Mouse (Mus musculus): Measurements from ENCODE around the gene Prr11. TPM values are rescaled to one million over a fixed set of nuclear protein-coding genes. Genes with fewer than 3 reads are reported as not detected.
A peak's percentile ranks its signal among the peaks of the same experiment; 100 is the strongest.

Gene Prr11
- polyA plus RNA-seq (2015; fragmentation: Nextera tagmentation; extraction: Ambion mirVana): 12.1 and 12.3 TPM in 2 replicates

- Histone ChIP-seq H3K36me3 (peaks cover 41% of the 10 kb centered on the region), H3K4me1 (peaks cover 28% of the 10 kb centered on the region), H3K4me2 (peak within 1 kb of the TSS; percentile 62), H3K9ac (peak within 1 kb of the TSS; percentile 95), H3K9me3 (replicated peaks) (no peaks in the 10 kb centered on the region), H3K27ac (peak within 1 kb of the TSS; percentile 96), H3K27me3 (no peaks in the 10 kb centered on the region), H3K4me3 (replicated peaks) (peak within 1 kb of the TSS; percentile 88)
- under 1% methylated on average over 14 of the region's 14 CpGs for WGBS
- no peak for ATAC-seq (replicated peaks; ENCODE audit: low FRiP score)
Observed at GRCm38 (mm10) chr11:87108409-87108754, at the start of gene Prr11. Gene Prr11 (minus strand): TSS chr11:87108708.

GRCm38 (mm10) chr11:87158012-87158411 lies 49.5 kb upstream of the Prr11 start:
- Histone ChIP-seq H3K36me3 (peaks cover 19% of the 10 kb centered on the region; the same call in 1 of the 2 replicates), H3K4me2 (no peak overlapping the region), H3K27ac (no peak overlapping the region), H3K4me3 (replicated peaks) (no peak overlapping the region), H3K9me3 (replicated peaks) (no peaks in the 10 kb centered on the region), H3K27me3 (no peaks in the 10 kb centered on the region), H3K9ac (no peak overlapping the region), H3K4me1 (no peaks in the 10 kb centered on the region)
- ATAC-seq (replicated peaks; ENCODE audit: low FRiP score): no peak
- 86% methylated on average over 2 of the region's 2 CpGs for WGBS

- Histone ChIP-seq H3K27ac (no peak overlapping the region), H3K9me3 (replicated peaks) (no peaks in the 10 kb centered on the region), H3K27me3 (no peaks in the 10 kb centered on the region), H3K4me3 (replicated peaks) (no peak overlapping the region), H3K9ac (no peak overlapping the region), H3K4me1 (no peaks in the 10 kb centered on the region), H3K4me2 (no peak overlapping the region), H3K36me3 (peaks cover 39% of the 10 kb centered on the region)
- no peak for ATAC-seq (replicated peaks; ENCODE audit: low FRiP score)
- WGBS: 79% methylated on average over 4 of the region's 4 CpGs
Observed at GRCm38 (mm10) chr11:87136233-87136632, 27.7 kb upstream of the Prr11 start.

GRCm38 (mm10) chr11:87126824-87127816 lies 18.6 kb upstream of the Prr11 start, which contains the start of gene Trim37:
Gene Trim37 (plus strand): TSS chr11:87127077.
- Histone ChIP-seq H3K9me3 (replicated peaks) (no peaks in the 10 kb centered on the region), H3K4me1 (peaks cover 19% of the 10 kb centered on the region), H3K9ac (peak within 1 kb of the TSS; percentile 65), H3K4me2 (peak within 1 kb of the TSS; percentile 74), H3K27ac (peak within 1 kb of the TSS; percentile 92), H3K27me3 (no peaks in the 10 kb centered on the region), H3K4me3 (replicated peaks) (peak within 1 kb of the TSS; percentile 78), H3K36me3 (peaks cover 34% of the 10 kb centered on the region)
- WGBS: under 1% methylated on average over 103 of the region's 105 CpGs
- ATAC-seq (replicated peaks; ENCODE audit: low FRiP score): peak; percentile 94

DNA sequence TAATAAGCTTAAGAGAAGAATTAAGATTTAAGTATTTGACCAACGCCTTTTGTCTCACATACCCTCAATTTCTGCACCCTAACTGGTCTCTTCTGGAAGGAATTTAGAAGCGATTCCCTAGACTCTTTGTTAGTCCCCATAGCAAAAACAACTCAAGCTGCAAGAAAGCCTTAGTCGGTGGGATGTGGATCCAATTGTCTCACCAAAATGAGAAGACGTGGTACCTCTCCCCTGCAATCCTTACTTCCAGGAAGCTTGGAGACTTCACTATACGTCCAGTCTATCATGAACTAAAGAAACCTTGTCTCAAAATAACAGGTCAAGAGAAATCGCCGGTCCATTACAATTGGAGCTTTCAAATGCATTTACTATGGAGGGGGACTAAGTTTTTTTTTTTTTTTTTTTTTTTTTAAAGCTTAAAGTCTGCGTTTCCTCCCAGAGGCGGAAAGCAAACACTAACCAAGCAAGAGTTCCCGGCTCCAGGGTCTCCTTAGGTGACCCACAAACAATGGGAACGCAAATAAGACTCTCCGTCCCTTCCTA lies 17.8 kb upstream of the Prr11 start:
- no peak for ATAC-seq (replicated peaks; ENCODE audit: low FRiP score)
- Histone ChIP-seq H3K36me3 (peaks cover 35% of the 10 kb centered on the region), H3K9me3 (replicated peaks) (no peaks in the 10 kb centered on the region), H3K4me2 (peak overlapping the region; percentile 74), H3K4me3 (replicated peaks) (peak overlapping the region; percentile 78), H3K27me3 (no peaks in the 10 kb centered on the region), H3K4me1 (peaks cover 19% of the 10 kb centered on the region), H3K27ac (peak overlapping the region; percentile 92), H3K9ac (peak overlapping the region; percentile 65)
- WGBS: 1% methylated on average over 12 of the region's 12 CpGs

DNA sequence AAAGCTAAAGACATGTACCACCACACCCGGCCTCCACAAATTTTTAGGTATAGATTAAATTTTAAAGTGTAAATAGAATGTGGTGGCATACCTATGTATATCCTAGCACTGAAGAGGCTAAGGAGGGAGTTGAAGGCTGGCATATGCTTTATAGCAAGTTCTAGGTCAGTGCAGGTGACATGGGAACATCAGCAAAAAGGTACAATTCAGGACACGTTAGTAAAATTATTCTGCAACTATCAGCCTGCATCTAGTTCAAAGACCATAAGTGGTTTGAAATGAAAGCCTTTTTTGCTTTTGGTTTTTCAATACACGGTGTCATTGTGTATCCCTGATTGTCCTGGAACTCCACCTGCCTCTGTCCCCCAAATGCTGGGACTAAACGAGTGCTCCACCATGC lies 17.1 kb upstream of the Prr11 start:
- ATAC-seq (replicated peaks; ENCODE audit: low FRiP score): no peak
- Histone ChIP-seq H3K9me3 (replicated peaks) (no peaks in the 10 kb centered on the region), H3K4me1 (peaks cover 19% of the 10 kb centered on the region), H3K4me2 (peak overlapping the region; percentile 74), H3K27ac (peak overlapping the region; percentile 92; the same call in 1 of the 2 replicates), H3K4me3 (replicated peaks) (peak overlapping the region; percentile 78; the same call in 1 of the 2 replicates), H3K36me3 (peaks cover 38% of the 10 kb centered on the region), H3K27me3 (no peaks in the 10 kb centered on the region), H3K9ac (0 out of 2 replicates have a peak overlapping the region, but pooled peaks have one; percentile 65)
- WGBS: 49% methylated on average over 4 of the region's 4 CpGs

GRCm38 (mm10) chr11:87121864-87122263 lies 13.4 kb upstream of the Prr11 start:
- 82% methylated on average over 8 of the region's 8 CpGs for WGBS
- Histone ChIP-seq H3K9me3 (replicated peaks) (no peaks in the 10 kb centered on the region), H3K4me3 (replicated peaks) (no peak overlapping the region)

DNA sequence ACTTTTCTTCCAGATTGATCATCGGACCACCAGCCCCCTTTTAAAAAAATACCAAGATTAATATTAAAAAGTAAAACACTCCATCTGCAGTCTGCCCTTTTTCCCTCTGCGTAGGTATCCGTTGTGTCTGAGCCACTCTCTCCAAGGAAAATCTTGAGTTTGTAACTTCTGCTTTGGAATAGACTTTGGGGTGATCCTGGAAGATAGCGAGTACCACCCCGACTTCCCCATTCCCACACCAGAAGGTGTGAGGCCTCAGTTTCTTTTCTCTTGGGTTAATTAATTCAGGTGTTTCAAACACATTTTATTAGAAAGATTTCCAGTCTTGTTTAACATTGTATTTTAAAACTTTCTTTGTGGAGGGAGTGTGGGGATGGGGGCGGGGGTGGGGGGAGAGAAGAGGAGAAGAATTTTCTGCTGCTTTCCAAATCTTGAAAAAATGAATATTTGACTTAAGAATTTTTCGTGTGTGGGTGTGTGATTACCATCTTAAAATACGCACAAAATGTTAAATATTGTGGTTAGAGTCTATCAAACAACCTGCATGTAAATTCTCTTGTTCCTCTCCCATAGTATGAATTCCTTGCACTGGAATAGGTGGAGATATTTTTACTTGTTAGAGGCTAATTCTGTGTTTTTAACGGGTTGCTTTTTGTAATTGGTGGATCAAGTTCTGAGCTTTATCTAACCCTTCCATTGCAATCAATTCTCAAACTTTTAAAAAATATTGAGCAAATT lies 1.8 kb upstream of the Prr11 start:
- Histone ChIP-seq H3K27ac (peak overlapping the region; percentile 96), H3K9ac (peak overlapping the region; percentile 95), H3K36me3 (peaks cover 40% of the 10 kb centered on the region), H3K9me3 (replicated peaks) (no peaks in the 10 kb centered on the region), H3K27me3 (no peaks in the 10 kb centered on the region), H3K4me3 (replicated peaks) (peak overlapping the region; percentile 88), H3K4me2 (peak overlapping the region; percentile 62), H3K4me1 (peaks cover 29% of the 10 kb centered on the region)
- no peak for ATAC-seq (replicated peaks; ENCODE audit: low FRiP score)
- 3% methylated on average over 9 of the region's 9 CpGs for WGBS

More at GRCm38 (mm10) chr11:87121864-87122263, 13.4 kb upstream of the Prr11 start:
- no peak overlapping the region for H3K9ac ChIP-seq
- H3K4me1 ChIP-seq: peaks cover 8% of the 10 kb centered on the region
- no peak overlapping the region for H3K4me2 ChIP-seq
- H3K27me3 ChIP-seq: no peaks in the 10 kb centered on the region
- H3K27ac ChIP-seq: no peak overlapping the region
- ATAC-seq (replicated peaks; ENCODE audit: low FRiP score): no peak
- peaks cover 68% of the 10 kb centered on the region for H3K36me3 ChIP-seq

DNA sequence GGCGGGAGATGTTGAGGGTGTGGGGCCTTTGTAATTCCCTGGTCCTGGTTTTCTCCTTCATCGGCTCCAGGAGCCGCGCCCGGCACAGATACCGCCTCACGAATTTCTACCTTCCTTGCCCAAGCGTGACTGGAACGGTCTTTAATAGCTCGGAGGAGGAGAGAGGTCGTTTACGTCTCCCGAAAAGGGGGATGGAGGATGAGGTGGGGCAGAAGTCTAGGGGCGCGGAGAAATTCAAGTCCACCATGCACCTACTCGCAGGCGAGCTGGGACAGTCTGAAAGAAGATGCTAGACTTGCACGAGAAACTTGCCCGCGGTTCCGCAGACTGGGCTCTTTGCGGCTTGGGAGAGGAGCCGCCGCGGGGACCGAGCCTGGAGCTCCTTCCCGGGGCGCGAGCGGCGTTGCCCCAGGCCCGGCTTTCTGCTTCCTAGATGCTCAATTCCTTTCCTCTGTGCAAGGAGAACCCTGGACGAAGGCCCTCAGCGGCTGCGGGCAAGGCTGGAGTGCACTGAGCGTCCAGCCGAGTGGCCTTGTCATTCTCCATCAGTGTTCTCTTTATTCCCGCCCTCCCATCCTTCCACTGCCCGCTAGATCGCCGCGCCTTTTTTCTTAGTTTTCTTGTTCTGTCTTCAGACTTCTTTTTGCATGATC lies 1.1 kb upstream of the Prr11 start:
- H3K9ac ChIP-seq: peak overlapping the region; percentile 95
- H3K27me3 ChIP-seq: no peaks in the 10 kb centered on the region
- peak overlapping the region; percentile 96 for H3K27ac ChIP-seq
- ATAC-seq (replicated peaks; ENCODE audit: low FRiP score): peak; percentile 7; the same call in 1 of the 2 replicates
- peak overlapping the region; percentile 88 for H3K4me3 ChIP-seq (replicated peaks)
- H3K4me1 ChIP-seq: peaks cover 29% of the 10 kb centered on the region
- H3K4me2 ChIP-seq: peak overlapping the region; percentile 62
- peaks cover 40% of the 10 kb centered on the region for H3K36me3 ChIP-seq
- under 1% methylated on average over 42 of the region's 42 CpGs for WGBS
- H3K9me3 ChIP-seq (replicated peaks): no peaks in the 10 kb centered on the region

DNA sequence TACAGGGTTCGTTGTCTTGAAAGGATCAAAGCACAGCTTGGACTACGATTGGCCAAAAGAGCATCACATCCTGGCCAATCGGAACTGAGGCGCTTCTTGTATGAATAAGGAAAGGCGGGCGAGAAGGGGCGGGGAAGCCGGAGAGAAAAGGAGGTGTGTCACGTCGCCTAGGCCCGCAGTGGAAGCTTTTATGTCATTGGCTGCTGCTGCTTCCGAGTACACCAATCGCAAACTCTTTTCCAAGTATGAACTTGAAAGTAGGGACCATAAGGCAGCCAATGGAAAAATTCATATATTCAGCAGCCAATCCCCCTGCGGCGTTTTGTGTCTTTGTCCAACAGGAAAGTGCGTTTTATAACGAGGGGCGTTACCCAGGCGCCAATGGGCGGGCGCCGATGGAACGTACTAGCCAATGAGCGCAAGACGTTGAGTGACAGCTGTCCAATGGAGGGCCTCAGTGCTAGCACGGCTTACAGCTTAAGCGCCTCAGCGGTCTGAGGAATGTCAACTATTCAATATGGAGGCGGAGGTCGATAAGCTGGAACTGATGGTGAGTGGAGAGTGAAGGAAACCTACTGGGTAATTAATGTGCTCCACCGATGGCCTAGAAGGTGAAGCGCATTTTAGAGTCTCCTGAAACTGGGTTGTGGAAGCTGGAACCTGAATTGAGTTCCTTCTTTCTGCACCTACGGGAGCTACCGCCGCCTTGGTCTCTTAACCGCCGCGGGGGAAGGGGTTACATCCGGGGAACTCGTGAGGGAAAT lies 429 bp upstream of the Prr11 start, which contains the start of gene Ska2:
Gene Ska2 (plus strand): TSS at position 480 of the 764 bp plus-strand sequence.
- peak within 1 kb of the TSS; percentile 88 for H3K4me3 ChIP-seq (replicated peaks)
- WGBS: under 1% methylated on average over 40 of the region's 40 CpGs
- peak within 1 kb of the TSS; percentile 62 for H3K4me2 ChIP-seq
- no peaks in the 10 kb centered on the region for H3K9me3 ChIP-seq (replicated peaks)
- peaks cover 40% of the 10 kb centered on the region for H3K36me3 ChIP-seq
- peak; percentile 99 for ATAC-seq (replicated peaks; ENCODE audit: low FRiP score)
- H3K27me3 ChIP-seq: no peaks in the 10 kb centered on the region
- H3K4me1 ChIP-seq: peaks cover 29% of the 10 kb centered on the region
- H3K9ac ChIP-seq: peak within 1 kb of the TSS; percentile 95
- peak within 1 kb of the TSS; percentile 96 for H3K27ac ChIP-seq

Data from kidney, embryonic 15.5 days (tissue).